Mouse (Mus musculus) cerebellum, adult 18-20 months (tissue): Measurements from ENCODE around the gene Tspan12.
"Not testable (repeated sequence)": the region's sequence is repeated elsewhere in the genome, so short reads cannot be mapped to it uniquely, and the experiment has no call there.

Experiments used
- DNase-seq, 2 experiments: peaks; one replicate each; pipeline ENCODE4 v3.0.0; 2021

The Tspan12 gene

DNA sequence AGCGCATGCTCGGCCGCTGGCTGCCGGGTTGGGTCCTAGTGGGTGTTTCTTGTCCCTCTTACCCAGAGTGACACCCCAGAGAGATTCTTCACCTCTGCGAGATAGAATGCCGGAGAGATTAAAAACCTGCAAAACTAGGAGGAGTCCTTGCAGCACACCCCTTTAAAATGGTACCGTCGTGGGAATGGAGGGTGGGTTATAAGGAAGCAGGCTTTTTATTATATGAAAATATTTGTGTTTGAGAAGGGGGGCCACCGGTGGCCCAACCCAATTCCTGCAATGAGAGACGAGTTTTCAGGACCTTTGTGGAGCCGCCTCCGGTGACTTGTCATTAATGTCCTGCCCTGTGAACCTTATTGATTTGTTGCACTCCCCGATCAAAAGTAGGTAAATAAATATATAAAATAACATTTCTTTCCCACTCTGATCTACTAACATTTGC, at the start of gene Tspan12:
Tspan12 (minus strand) TSS at position 172 of the 442 bp plus-strand sequence.
- no peak for DNase-seq

- DNase-seq, result peak; percentile 13 to 19
These were observed 42.1 kb upstream of the Tspan12 start for GRCm38 (mm10) chr6:21894451-21894850.

DNA sequence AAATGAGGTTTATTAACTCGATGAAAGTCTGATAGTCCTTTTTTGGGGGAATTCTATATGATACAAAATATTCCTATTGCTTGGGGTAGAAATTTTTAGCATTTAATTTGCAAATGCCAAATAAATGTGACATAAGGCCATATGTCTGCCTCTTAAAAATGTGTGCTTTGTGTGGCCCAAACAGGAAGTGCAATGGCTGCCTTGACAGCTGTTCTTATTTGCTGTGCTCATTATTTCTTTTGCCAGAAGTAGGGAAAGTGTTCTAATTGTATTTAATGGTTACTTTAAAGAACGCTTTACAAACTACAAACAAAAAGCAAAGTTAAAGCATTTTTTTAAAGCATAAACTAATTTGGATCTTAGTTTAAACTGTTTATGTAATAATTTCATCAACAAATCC, 36.8 kb upstream of the Tspan12 start:
- DNase-seq, result no peak

DNA sequence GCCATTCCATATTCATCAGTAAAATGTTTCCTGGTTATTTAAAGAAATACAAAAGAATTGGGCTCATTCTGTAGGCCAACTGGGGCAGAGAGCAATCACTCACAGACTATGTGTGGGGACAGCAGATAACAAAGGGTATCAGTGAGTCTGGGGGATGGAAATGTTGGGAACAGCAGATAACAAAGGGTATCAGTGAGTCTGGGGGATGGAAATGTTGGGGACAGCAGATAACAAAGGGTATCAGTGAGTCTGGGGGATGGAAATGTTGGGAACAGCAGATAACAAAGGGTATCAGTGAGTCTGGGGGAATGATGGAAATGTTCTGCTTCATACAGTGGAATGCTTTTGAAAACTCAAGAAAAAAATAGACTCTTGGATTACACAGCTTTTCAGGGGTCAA, 35.7 kb upstream of the Tspan12 start:
- not testable (repeated sequence) for DNase-seq

DNA sequence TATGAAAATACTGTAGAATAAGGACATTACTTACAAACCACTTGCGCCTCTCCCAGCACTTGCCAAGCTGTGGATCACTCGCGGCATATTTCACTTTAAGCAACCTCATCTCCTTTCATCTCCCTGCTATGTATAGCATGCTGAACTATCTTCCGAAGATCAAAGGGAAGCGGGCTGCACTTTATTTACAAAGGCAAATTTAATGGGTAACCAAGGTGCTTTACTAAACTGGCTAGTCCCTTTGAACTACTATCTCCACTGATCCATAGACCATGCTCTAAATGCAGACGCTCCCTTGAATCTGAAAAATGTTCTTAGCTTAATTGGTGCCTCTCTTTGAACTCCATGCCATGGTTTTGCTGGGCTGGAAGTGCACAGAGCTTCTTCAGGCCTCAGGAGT, 27.2 kb upstream of the Tspan12 start:
- no peak for DNase-seq

GRCm38 (mm10) chr6:21867310-21867709, 15.0 kb upstream of the Tspan12 start:
- no peak for DNase-seq

DNA sequence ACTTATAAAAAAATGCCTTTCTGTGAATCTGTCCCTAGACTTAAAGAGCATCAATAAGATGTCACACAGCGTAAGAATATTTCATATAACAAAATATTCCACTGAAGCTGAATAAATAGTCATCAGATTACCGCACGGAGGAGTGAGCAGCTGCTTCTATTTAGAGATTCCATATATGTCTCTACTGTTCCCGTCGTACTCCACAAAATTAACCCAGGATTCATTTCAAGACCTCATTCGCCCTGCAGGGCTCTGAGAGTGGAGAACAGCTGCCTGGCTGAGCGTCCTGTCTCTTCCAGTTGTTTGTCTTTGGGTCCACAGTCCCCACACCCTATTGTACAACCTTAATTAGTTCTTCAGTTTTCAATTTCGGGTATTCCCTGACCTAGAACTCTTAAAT, 11.9 kb upstream of the Tspan12 start:
- no peak for DNase-seq

DNA sequence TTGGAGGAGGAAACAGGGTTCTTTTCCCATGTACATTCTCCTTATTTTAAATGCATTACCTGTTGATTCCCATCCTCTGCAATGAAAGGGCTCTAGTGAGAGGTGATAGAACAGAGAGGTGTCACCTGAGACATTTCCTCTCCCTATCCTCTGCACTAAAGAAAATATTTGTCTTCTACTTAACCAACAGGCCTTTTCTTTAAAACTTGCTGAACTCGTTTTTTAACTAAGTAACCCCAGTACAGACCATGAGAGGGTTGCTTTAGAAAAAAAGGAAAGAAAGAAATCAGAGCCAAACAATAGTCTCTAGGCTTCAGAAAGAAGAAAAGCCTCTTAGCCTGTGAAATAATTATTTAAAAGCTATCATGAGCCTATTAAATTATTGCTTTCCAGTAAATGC, 11.2 kb upstream of the Tspan12 start:
- no peak for DNase-seq

DNA sequence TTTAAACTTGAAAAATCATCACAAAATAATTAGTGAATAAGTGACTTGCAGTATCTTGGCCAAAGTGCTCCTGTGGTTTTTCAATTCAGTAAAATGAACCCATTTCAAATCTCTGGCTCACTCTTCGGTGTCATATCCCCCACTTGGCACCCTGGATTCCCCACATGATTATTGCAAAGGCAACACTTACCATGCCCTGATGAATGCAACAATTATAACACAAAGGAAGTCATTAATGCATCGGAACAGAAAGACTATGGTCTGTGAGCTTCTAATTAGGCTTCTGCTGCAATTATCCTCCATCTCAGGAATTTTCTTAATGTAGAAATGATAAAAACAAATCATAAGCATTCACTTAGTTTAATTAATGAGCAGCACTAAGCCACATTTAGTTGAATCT, 9.0 kb upstream of the Tspan12 start:
- no peak for DNase-seq

- DNase-seq, result no peak
These were observed 5.5 kb upstream of the Tspan12 start for GRCm38 (mm10) chr6:21857843-21858242.

DNA sequence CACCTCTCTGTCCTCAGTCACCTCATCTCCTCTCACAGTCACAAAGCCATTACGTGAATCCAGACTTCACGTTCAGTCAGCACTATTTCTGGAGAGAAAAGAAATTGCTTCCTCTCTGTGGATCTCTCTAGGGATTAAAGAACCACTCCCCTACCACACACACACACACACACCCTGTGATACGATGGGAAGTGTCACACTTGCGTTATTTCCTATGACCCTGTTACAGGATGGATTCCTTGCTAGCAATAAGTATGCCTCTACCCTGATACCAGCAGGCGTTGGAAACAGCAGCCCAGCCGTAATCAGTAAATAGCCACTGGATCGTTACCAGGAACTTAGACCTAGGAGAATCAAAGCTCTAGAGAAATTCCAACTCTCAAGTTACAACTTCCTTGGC, 3.6 kb upstream of the Tspan12 start:
- no peak for DNase-seq

GRCm38 (mm10) chr6:21853342-21853741, 1.0 kb upstream of the Tspan12 start:
- no peak for DNase-seq

- peak; percentile 41 to 52 for DNase-seq
These were observed 545 bp downstream of the Tspan12 start for GRCm38 (mm10) chr6:21851596-21852343.

DNA sequence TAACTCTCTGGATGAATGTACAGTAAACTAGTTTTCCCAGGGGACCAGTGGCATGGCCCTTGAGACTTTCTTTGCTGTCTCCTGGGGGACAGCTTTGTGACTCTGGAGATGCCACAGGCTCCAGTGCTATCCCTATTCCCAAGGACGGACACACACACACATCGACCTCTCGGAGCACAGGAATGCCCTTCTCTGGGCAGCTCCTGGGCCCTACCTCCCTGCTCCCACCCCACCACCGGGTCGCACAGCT, 1.0 kb downstream of the Tspan12 start:
- DNase-seq, result no peak

- peak in 1 of 2 experiments; percentile 4 for DNase-seq
These were observed 1.6 kb downstream of the Tspan12 start for GRCm38 (mm10) chr6:21850526-21851345.

DNA sequence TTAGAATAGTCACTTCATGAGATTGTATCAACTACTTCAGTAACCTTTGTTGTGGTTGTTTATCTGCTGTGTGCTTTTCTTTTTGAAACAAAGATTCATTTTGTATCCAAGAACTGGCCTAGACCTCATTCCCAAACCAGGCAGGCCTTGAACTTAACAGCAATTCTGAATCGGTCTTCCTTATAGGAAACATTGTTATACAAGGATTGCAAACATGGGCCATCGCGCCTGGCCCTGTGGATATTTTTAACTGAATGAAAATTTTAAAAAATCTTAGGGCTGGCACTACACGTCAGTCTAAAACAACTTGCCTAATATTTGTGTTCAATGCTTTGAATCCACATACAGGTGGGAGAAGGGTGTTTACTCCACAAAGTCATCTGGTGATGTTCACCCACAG, 3.5 kb downstream of the Tspan12 start:
- DNase-seq, result no peak

DNA sequence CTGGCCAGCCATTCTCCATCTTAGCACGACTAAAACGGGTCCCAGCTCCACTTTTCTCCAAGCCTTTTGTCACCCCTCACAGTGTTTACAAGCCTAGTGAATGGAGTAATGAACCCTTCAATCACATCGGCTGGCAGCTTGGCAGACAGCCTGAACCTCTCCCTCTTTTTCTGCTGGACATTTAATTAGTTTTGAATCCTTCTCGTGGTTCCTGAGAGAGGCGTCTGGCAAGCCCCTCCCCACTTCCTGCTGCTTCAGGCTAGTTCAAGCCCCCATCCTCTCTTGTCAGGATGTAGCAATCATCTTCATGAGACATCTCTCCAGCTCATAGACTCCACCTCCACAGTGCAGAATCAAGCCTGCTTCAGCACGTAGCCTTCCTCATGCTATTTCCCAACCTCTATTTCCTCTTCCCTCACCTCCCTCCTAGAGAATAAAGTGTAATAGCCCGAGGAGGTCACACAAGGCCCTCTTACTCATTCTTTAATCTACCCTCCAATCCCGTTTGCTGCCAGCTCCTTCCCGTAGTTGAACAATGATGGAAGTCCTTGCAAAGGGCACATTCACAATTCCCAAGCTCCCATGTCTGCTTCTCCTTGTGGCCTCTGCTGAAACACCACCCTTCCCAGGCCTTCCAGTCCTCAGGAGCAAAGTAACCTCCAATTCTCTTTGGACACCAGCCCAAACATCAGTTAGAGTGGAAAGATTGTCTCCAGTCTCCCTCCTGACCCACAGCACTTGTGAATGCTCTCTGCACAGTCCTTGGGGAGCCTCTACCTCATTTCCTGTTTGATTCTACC, 12.1 kb downstream of the Tspan12 start:
- no peak for DNase-seq

GRCm38 (mm10) chr6:21839244-21839814, 13.0 kb downstream of the Tspan12 start:
- no peak for DNase-seq

- DNase-seq, result no peak
These were observed 18.8 kb downstream of the Tspan12 start for GRCm38 (mm10) chr6:21833531-21833930.

DNA sequence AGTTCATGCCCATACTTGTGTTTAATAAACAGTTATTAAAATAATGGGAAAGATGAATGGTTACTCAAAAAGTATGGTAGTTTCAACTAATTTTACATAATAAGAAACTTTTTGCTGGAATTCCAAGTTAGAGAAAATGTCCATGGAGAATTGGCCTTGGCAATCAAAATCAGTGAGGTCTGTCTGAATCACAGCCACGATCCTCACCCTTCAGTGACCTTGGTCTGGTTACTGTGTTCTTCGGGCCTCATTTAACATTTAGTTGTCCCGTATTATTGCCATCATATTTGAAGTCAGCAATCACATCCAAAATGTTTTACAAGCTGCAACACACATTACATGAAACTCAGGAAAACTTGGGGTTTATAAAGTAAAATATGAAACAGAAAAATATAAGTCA, 20.4 kb downstream of the Tspan12 start:
- DNase-seq, result no peak

- no peak for DNase-seq
These were observed 21.4 kb downstream of the Tspan12 start for GRCm38 (mm10) chr6:21830931-21831330.

DNA sequence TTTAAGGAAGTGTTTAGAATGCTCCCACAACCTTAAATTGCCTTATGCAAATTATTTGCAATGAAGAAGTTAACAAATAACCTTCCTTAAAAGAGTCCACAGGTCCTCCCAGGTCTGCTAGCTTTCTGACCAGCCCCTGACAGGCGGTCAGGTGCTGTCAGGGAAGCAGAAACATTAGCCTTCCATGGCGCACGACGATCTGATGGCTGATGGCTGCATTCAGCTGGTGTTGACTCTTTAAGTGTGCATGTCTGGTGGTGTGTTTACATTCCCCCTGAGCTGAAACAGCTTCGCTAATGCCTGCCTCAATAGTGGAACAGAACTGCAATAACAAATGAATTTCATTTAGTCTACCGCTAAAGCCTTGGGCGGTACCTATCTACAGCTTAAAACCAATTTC, 22.4 kb downstream of the Tspan12 start:
- no peak for DNase-seq

GRCm38 (mm10) chr6:21828437-21828836, 23.9 kb downstream of the Tspan12 start:
- no peak for DNase-seq
